Mouse (Mus musculus) lung, embryonic 14.5 days (tissue): Measurements from ENCODE around the gene Zfp820. TPM values are rescaled to one million over a fixed set of nuclear protein-coding genes. Genes with fewer than 3 reads are reported as not detected.
"Not testable (repeated sequence)": the region's sequence is repeated elsewhere in the genome, so short reads cannot be mapped to it uniquely, and the experiment has no call there.

ENCODE experiments used
- ATAC-seq: fragments of 200-750 bp; cut with Nextera tagmentation; 2 replicates; pipeline ENCODE4 v1.8.0; 2017; ENCODE audit warnings: mild to moderate bottlenecking, moderate TSS enrichment, moderate library complexity; ENCODE audit not compliant: insufficient read depth
- DNase-seq: peaks from one replicate; pipeline ENCODE4 v3.0.0-alpha.2; 2015
- H3K27ac ChIP-seq: fragments of 300-500 bp; sonication (generic); 2 replicates; pipeline ENCODE4 v1.5.1; 2014; ENCODE audit warnings: low read depth, mild to moderate bottlenecking, moderate library complexity
- H3K27me3 ChIP-seq: fragments of 300-500 bp; sonication (generic); 2 replicates; pipeline ENCODE4 v1.6.1; 2014; ENCODE audit warnings: low read length, control low read depth; ENCODE audit not compliant: insufficient read depth
- H3K36me3 ChIP-seq: fragments of 300-500 bp; sonication (generic); 2 replicates; pipeline ENCODE4 v1.6.1; 2014; ENCODE audit warnings: control low read depth; ENCODE audit not compliant: insufficient read depth
- H3K4me1 ChIP-seq: fragments of 300-500 bp; sonication (generic); 2 replicates; pipeline ENCODE4 v1.6.1; 2014; ENCODE audit warnings: antibody characterized with exemption, control low read depth; ENCODE audit not compliant: insufficient read depth
- H3K4me2 ChIP-seq: fragments of 300-500 bp; sonication (generic); 2 replicates; pipeline ENCODE4 v1.6.1; 2014; ENCODE audit warnings: mild to moderate bottlenecking
- H3K4me3 ChIP-seq: fragments of 300-500 bp; sonication (generic); 2 replicates; pipeline ENCODE4 v1.5.1; 2014; ENCODE audit warnings: low read depth, low read length
- H3K9ac ChIP-seq: fragments of 300-500 bp; sonication (generic); 2 replicates; pipeline ENCODE4 v1.6.1; 2014
- H3K9me3 ChIP-seq: fragments of 300-500 bp; sonication (generic); 2 replicates; pipeline ENCODE4 v1.6.1; 2016; ENCODE audit warnings: low read depth, low read length, control low read depth
- CTCF ChIP-seq: IDR thresholded peaks from 2 replicates; pipeline ENCODE4 v1.5.1; 2016; ENCODE audit warnings: antibody characterized with exemption, low read depth
- WGBS: fragments of 180-500 bp; shearing (Covaris S2); extraction: QIAGEN DNeasy Blood & Tissue Kit; methylation state at CpG from one replicate; pipeline ENCODE4 v1.1.7; 2014; 5-methylcytosine and 5-hydroxymethylcytosine counted together
- polyA plus RNA-seq: library from polyadenylated mRNA; unstranded; fragments of >200 nt; fragmentation: Nextera tagmentation; extraction: Ambion mirVana; gene quantifications from 2 replicates; pipeline ENCODE4 v1.2.1, GENCODE M21; 2014

The Zfp820 gene
- 8.7 and 9.2 TPM in 2 replicates for polyA plus RNA-seq

GRCm38 (mm10) chr17:21845545-21846321 is at the start of gene Zfp820:
Gene Zfp820, minus strand, starts transcription at chr17:21845772.
- TF ChIP-seq CTCF, result no peak
- Histone ChIP-seq H3K9ac (peak within 1 kb of the TSS; percentile 73), H3K27me3 (no peaks in the 10 kb centered on the region), H3K36me3 (no peaks in the 10 kb centered on the region), H3K9me3 (no peaks in the 10 kb centered on the region), H3K4me1 (no peaks in the 10 kb centered on the region), H3K27ac (peak within 1 kb of the TSS; percentile 87), H3K4me2 (peak within 1 kb of the TSS; percentile 59), H3K4me3 (peak within 1 kb of the TSS; percentile 63)
- DNase-seq (peak; percentile 98), ATAC-seq (peak; percentile 100)
- WGBS, result 2% methylated on average over 22 of the region's 22 CpGs

GRCm38 (mm10) chr17:21871256-21871655 is 25.7 kb upstream of the Zfp820 start:
- 72% methylated on average over 1 of the region's 1 CpGs for WGBS

GRCm38 (mm10) chr17:21846322-21846582 is 680 bp upstream of the Zfp820 start:
- not testable (repeated sequence) for H3K9ac ChIP-seq, H3K4me1 ChIP-seq, H3K9me3 ChIP-seq, DNase-seq, H3K4me3 ChIP-seq, H3K27me3 ChIP-seq, H3K27ac ChIP-seq, H3K36me3 ChIP-seq
- ATAC-seq, result peak; percentile 30; the same call in 1 of the 2 replicates
- H3K4me2 ChIP-seq, result peak overlapping the region; percentile 59; the same call in 1 of the 2 replicates
- 94% methylated on average over 7 of the region's 8 CpGs for WGBS

More at GRCm38 (mm10) chr17:21871256-21871655, 25.7 kb upstream of the Zfp820 start:
- H3K36me3 ChIP-seq, result no peaks in the 10 kb centered on the region
- no peak overlapping the region for H3K27ac ChIP-seq
- no peak for ATAC-seq
- H3K4me1 ChIP-seq, result no peaks in the 10 kb centered on the region
- H3K9ac ChIP-seq, result no peak overlapping the region
- H3K4me3 ChIP-seq, result no peak overlapping the region
- no peak for TF ChIP-seq CTCF
- no peaks in the 10 kb centered on the region for H3K27me3 ChIP-seq
- no peak for DNase-seq
- H3K9me3 ChIP-seq, result no peaks in the 10 kb centered on the region
- H3K4me2 ChIP-seq, result no peak overlapping the region

GRCm38 (mm10) chr17:21838510-21838909 is 7.1 kb downstream of the Zfp820 start:
- peak; percentile 34 for TF ChIP-seq CTCF
- ATAC-seq (no peak), DNase-seq (peak; percentile 10)
- Histone ChIP-seq H3K27me3 (no peaks in the 10 kb centered on the region), H3K4me2 (no peak overlapping the region), H3K4me3 (no peak overlapping the region), H3K36me3 (no peaks in the 10 kb centered on the region), H3K9ac (no peak overlapping the region), H3K4me1 (no peaks in the 10 kb centered on the region), H3K27ac (no peak overlapping the region), H3K9me3 (no peaks in the 10 kb centered on the region)
- WGBS, result 52% methylated on average over 2 of the region's 2 CpGs

- not testable (repeated sequence) for H3K4me3 ChIP-seq, H3K9me3 ChIP-seq, H3K9ac ChIP-seq, ATAC-seq, H3K27ac ChIP-seq, H3K36me3 ChIP-seq, H3K27me3 ChIP-seq, H3K4me1 ChIP-seq, H3K4me2 ChIP-seq
- DNase-seq, result peak; percentile 70
- WGBS, result 41% methylated on average over 18 of the region's 19 CpGs
These were observed 44.2 kb downstream of the Zfp820 start for GRCm38 (mm10) chr17:21801373-21801772.

GRCm38 (mm10) chr17:21792256-21792655 is 53.3 kb downstream of the Zfp820 start:
- Histone ChIP-seq H3K36me3 (no peaks in the 10 kb centered on the region), H3K4me3 (no peak overlapping the region), H3K9me3 (no peaks in the 10 kb centered on the region), H3K27me3 (no peaks in the 10 kb centered on the region), H3K27ac (no peak overlapping the region), H3K4me2 (no peak overlapping the region), H3K4me1 (no peaks in the 10 kb centered on the region), H3K9ac (no peak overlapping the region)
- DNase-seq, result no peak
- no peak for ATAC-seq
- 71% methylated on average over 4 of the region's 4 CpGs for WGBS
- no peak for TF ChIP-seq CTCF

- no peak overlapping the region for H3K4me3 ChIP-seq
- no peaks in the 10 kb centered on the region for H3K27me3 ChIP-seq
- H3K4me1 ChIP-seq, result no peaks in the 10 kb centered on the region
- TF ChIP-seq CTCF, result no peak
- 83% methylated on average over 2 of the region's 2 CpGs for WGBS
- no peak overlapping the region for H3K27ac ChIP-seq
- H3K9me3 ChIP-seq, result no peaks in the 10 kb centered on the region
- no peaks in the 10 kb centered on the region for H3K36me3 ChIP-seq
- no peak overlapping the region for H3K4me2 ChIP-seq
- DNase-seq, result no peak
- ATAC-seq, result no peak
- H3K9ac ChIP-seq, result no peak overlapping the region
These were observed 75.2 kb downstream of the Zfp820 start for GRCm38 (mm10) chr17:21770336-21770735.

Other genes starting within 250 kb of the Zfp820 start
- gene Zfp983, start 195.1 kb downstream of the Zfp820 start, polyA plus RNA-seq, result 2.9 and 4.3 TPM in 2 replicates
- 4.6 and 5.0 TPM in 2 replicates for gene Gm10226, start 153.9 kb downstream of the Zfp820 start, polyA plus RNA-seq
- gene Zfp760, start 138.0 kb downstream of the Zfp820 start, polyA plus RNA-seq, result 15.3 and 16.8 TPM in 2 replicates
- 7.2 TPM in 2 replicates for gene Zfp229, start 115.0 kb downstream of the Zfp820 start, polyA plus RNA-seq
- gene Zfp995, start 64.2 kb upstream of the Zfp820 start, polyA plus RNA-seq, result 5.8 and 6.1 TPM in 2 replicates
- gene Zfp942, start 116.7 kb upstream of the Zfp820 start, polyA plus RNA-seq, result 19.5 and 22.0 TPM in 2 replicates
- gene Zfp943, start 116.8 kb upstream of the Zfp820 start, polyA plus RNA-seq, result 14.7 and 18.7 TPM in 2 replicates